Mouse (Mus musculus) neural tube, embryonic 12.5 days (tissue): ENCODE measurements at regions not wholly inside any gene's neighbourhood (a gene's known extent, or its start where the extent isn't known, plus 50 kb on each side); places are given as distances from the start of the nearest gene placed in this dataset.

ENCODE experiments used
- ATAC-seq: fragments of 200-750 bp; cut with Nextera tagmentation; 2 replicates; pipeline ENCODE4 v1.8.0; 2017; ENCODE audit warnings: low read depth, mild to moderate bottlenecking, moderate TSS enrichment, moderate library complexity; ENCODE audit not compliant: low FRiP score
- H3K27ac ChIP-seq: fragments of 300-500 bp; sonication (generic); 2 replicates; pipeline ENCODE4 v1.5.1; 2016
- H3K27me3 ChIP-seq: fragments of 300-500 bp; sonication (generic); replicated peaks from 2 replicates; pipeline ENCODE4 v1.6.1; 2016; ENCODE audit warnings: mild to moderate bottlenecking
- H3K36me3 ChIP-seq: fragments of 300-500 bp; sonication (generic); 2 replicates; pipeline ENCODE4 v1.6.1; 2016; ENCODE audit warnings: mild to moderate bottlenecking
- H3K4me1 ChIP-seq: fragments of 300-500 bp; sonication (generic); 2 replicates; pipeline ENCODE4 v1.6.1; 2016
- H3K4me2 ChIP-seq: fragments of 300-500 bp; sonication (generic); replicated peaks from 2 replicates; pipeline ENCODE4 v1.6.1; 2016; ENCODE audit warnings: mild to moderate bottlenecking
- H3K4me3 ChIP-seq: fragments of 300-500 bp; sonication (generic); 2 replicates; pipeline ENCODE4 v1.5.1; 2016
- H3K9ac ChIP-seq: fragments of 300-500 bp; sonication (generic); 2 replicates; pipeline ENCODE4 v1.6.1; 2016; ENCODE audit warnings: mild to moderate bottlenecking
- H3K9me3 ChIP-seq: fragments of 300-500 bp; sonication (generic); 2 replicates; pipeline ENCODE4 v1.6.1; 2016; ENCODE audit warnings: mild to moderate bottlenecking
- whole genome bisulfite sequencing: fragments of 180-500 bp; shearing (Covaris S2); methylation state at CpG from one replicate; pipeline ENCODE4 v1.1.7; 2016; 5-methylcytosine and 5-hydroxymethylcytosine counted together

DNA sequence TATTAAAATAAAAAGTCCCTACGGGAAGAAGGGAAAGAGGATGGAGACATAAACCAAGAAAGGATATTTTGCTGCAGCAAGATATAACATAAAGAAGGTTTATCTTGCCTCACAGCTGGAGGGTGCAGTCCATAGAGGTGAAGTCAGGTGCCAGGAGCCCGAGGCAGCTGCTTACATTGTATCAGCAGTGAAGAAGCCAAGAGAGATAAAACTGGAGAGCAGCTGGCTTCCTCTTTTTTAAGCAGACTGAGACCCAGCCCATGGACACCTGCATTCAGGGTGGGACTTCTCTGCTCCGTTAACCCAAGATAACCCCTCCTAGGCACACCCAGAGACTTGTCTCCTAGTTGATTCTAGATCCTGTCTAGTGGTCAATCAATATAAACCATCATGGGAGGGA, 147.6 kb downstream of the Ttc8 start:
- ATAC-seq = no peak
- H3K4me3 ChIP-seq = no peak overlapping the region
- no peaks in the 10 kb centered on the region for H3K27me3 ChIP-seq
- no peak overlapping the region for H3K9ac ChIP-seq
- no peak overlapping the region for H3K4me2 ChIP-seq
- H3K9me3 ChIP-seq = no peaks in the 10 kb centered on the region
- WGBS = 84% methylated on average over 3 of the region's 3 CpGs
- H3K4me1 ChIP-seq = no peaks in the 10 kb centered on the region
- H3K27ac ChIP-seq = no peak overlapping the region
- no peaks in the 10 kb centered on the region for H3K36me3 ChIP-seq

DNA sequence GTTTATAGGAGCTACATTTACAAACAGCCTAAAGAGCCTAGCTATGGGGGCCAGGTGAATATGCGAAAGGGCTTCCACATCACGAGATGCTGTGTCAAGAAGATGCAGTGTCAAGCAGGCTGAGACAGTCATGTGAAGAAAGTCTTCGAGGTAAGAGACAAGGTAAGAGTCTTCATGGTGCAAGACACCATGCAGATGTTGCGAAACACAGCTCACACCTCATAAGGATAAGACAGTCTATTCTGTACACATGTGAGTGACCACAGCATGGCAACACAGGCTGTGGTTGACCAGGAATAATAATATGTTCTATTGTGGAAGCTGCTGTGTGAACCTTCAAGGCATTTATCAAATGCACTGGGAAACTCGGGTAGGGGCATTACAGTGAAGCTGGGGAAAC, 153.4 kb downstream of the Ttc8 start:
- Histone ChIP-seq H3K4me1 (no peaks in the 10 kb centered on the region), H3K36me3 (no peaks in the 10 kb centered on the region), H3K27me3 (no peaks in the 10 kb centered on the region), H3K4me3 (no peak overlapping the region), H3K27ac (no peak overlapping the region), H3K9me3 (no peaks in the 10 kb centered on the region), H3K9ac (no peak overlapping the region), H3K4me2 (no peak overlapping the region)
- WGBS = 88% methylated on average over 5 of the region's 5 CpGs
- ATAC-seq = no peak

DNA sequence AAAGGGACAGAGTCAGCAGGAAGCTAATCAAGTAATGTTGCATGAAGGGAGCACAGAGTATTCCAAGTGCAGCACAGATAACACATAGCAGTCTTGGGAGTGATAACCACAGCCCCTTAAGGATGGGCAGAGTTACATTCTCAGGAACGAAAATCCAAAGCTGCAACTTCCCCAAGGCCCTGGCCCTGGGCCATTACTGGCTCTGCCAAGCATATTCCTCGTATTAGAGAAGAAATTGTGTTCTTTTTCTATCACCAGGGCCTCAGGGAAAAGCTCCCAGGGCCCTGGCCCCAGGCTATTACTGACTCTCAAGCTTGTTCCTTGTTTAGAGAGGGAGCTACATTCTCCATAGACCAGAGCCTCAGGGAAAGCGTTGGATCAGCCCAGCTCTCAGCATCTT, 157.0 kb downstream of the Ttc8 start:
- Histone ChIP-seq H3K9ac (no peak overlapping the region), H3K27me3 (no peaks in the 10 kb centered on the region), H3K4me2 (no peak overlapping the region), H3K9me3 (no peaks in the 10 kb centered on the region), H3K4me3 (no peak overlapping the region), H3K27ac (no peak overlapping the region), H3K4me1 (no peaks in the 10 kb centered on the region), H3K36me3 (no peaks in the 10 kb centered on the region)
- ATAC-seq = no peak
- 77% methylated on average over 3 of the region's 3 CpGs for WGBS

DNA sequence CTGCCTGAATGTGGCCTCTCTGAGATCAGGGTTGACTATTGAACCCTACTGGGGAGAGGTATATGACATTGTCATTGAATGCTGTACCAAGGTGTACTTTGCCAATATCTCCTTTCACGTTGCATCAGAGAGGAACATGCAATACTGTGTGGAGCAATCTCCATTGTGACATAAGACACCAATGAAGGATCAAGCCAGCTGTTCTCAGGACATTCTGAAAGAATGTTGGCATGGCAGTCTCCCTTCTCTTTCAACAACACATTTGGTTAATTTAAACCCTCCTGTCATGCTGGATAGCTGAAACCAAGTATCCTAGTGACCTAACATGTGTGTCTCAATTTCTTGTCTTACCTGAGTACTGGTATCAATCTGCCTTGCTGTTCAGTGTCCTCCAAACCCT, 159.5 kb downstream of the Ttc8 start:
- H3K4me3 ChIP-seq = no peak overlapping the region
- no peaks in the 10 kb centered on the region for H3K9me3 ChIP-seq
- 83% methylated on average over 1 of the region's 1 CpGs for WGBS
- ATAC-seq = no peak
- no peak overlapping the region for H3K4me2 ChIP-seq
- no peak overlapping the region for H3K27ac ChIP-seq
- no peaks in the 10 kb centered on the region for H3K27me3 ChIP-seq
- no peaks in the 10 kb centered on the region for H3K36me3 ChIP-seq
- H3K9ac ChIP-seq = no peak overlapping the region
- H3K4me1 ChIP-seq = peaks cover 5% of the 10 kb centered on the region

DNA sequence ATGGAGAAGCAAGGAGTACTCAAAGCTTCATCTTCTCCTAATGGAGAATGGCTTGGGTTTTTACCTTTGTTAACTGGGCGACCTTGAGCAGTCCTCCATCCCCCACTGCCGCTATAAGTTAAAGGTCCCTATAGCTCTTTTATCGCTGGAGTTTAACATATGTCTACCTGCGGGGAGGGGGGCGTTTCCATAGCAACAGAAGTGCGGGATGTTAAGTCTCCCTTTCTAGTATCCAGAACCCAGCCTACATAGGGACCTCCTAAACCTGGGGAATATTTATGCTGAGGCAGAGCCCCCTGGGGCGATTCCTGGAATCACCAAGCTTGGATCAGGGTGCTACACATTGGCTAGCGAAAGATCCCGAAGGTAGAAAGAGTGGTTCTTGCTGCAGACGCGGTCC, 163.2 kb downstream of the Ttc8 start:
- Histone ChIP-seq H3K4me2 (no peak overlapping the region; the same call in 1 of the 2 replicates), H3K4me3 (no peak overlapping the region), H3K4me1 (peaks cover 16% of the 10 kb centered on the region), H3K27ac (no peak overlapping the region), H3K36me3 (no peaks in the 10 kb centered on the region), H3K27me3 (no peaks in the 10 kb centered on the region), H3K9me3 (no peaks in the 10 kb centered on the region), H3K9ac (no peak overlapping the region)
- ATAC-seq = peak; percentile 45; the same call in 1 of the 2 replicates
- 42% methylated on average over 11 of the region's 11 CpGs for WGBS

DNA sequence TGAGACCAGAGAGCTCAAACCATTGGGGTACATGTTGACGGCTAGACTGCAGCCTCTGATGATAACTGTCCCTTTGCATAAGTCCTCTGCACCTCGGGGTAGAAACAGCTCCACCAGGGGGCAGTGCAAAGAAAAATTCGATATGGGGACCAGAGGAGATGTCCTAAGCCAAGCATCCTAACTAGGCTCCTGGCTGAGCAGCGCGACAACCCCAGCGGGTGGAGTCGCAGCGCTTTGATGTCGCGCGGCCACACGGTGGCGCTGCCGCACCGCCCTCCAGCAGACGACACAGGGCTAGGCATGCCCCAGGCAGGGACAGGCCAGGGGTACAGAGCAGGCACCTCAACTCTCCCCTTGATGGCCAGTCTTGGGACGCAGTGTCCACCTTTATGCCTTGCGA, 163.8 kb downstream of the Ttc8 start:
- H3K4me1 ChIP-seq = peaks cover 16% of the 10 kb centered on the region
- H3K27me3 ChIP-seq = no peaks in the 10 kb centered on the region
- H3K4me3 ChIP-seq = no peak overlapping the region
- no peaks in the 10 kb centered on the region for H3K9me3 ChIP-seq
- ATAC-seq = peak; percentile 90
- H3K27ac ChIP-seq = no peak overlapping the region
- no peak overlapping the region; the same call in 1 of the 2 replicates for H3K4me2 ChIP-seq
- no peaks in the 10 kb centered on the region for H3K36me3 ChIP-seq
- no peak overlapping the region for H3K9ac ChIP-seq
- 3% methylated on average over 18 of the region's 18 CpGs for WGBS

DNA sequence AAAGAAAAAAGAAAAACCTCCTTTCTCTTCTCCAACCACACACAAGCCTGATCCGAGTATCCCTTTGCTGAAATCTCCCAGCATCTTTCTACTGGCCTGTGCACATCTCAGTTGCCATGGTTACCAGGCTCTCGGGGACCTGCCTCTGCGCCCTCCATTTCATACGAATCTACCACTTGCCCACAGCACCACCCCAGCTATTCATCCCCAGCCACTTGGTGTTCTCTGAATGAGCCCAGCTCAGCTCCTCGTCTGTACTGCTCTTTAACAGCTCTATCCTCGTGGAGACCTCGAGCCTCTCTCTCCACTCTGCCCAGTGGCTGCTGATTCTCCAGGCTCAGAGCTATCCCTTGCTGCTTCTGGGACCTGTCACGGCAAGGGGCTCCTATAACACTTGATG, 166.9 kb downstream of the Ttc8 start:
- Histone ChIP-seq H3K27me3 (no peaks in the 10 kb centered on the region), H3K4me1 (peaks cover 16% of the 10 kb centered on the region), H3K9ac (no peak overlapping the region), H3K27ac (no peak overlapping the region), H3K4me2 (peak overlapping the region; percentile 24), H3K4me3 (no peak overlapping the region), H3K36me3 (no peaks in the 10 kb centered on the region), H3K9me3 (no peaks in the 10 kb centered on the region)
- WGBS = 20% methylated on average over 8 of the region's 8 CpGs
- peak; percentile 55 for ATAC-seq

DNA sequence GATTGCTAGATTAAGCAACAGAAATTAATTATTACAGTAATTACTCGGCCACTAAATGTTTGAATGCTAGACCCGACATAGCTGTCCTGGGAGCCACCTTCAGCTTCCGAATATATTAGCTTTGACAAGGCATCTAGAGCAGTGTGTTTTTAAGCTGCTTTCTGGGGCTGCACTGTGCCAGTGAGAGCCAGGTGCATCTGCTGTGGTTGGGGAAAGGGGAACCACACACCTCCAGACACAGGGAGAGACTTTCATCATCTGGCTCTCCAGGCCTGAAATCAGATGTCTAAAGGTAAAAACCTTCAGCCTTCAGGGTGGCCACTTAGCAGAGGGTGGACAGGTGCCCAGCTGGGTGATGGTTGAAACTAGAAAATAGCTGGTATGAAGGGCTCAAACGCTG, 171.4 kb downstream of the Ttc8 start:
- H3K27me3 ChIP-seq = no peaks in the 10 kb centered on the region
- WGBS = 73% methylated on average over 4 of the region's 4 CpGs
- no peaks in the 10 kb centered on the region for H3K9me3 ChIP-seq
- H3K9ac ChIP-seq = no peak overlapping the region
- no peak for ATAC-seq
- H3K27ac ChIP-seq = no peak overlapping the region
- no peak overlapping the region for H3K4me2 ChIP-seq
- H3K4me1 ChIP-seq = peaks cover 8% of the 10 kb centered on the region
- H3K4me3 ChIP-seq = no peak overlapping the region
- H3K36me3 ChIP-seq = no peaks in the 10 kb centered on the region

DNA sequence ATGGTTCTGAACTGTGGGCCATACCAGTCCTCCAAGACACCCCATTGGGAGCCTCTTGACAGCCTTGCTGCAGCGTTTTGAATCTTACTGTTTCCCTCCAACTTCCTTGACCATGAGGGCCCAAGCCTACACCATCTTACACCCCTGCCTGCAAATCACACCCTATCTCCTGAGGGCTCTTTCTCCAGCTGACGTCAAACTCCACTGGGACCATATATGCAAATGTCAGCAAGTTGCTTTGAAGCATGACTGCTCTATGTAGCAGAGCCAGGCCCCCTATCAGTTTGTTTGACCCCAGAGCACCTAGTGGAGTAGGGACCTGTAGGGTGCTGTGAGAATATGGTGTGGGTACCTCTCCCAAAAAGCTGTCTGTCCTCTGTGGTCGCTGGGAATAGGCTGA, 172.8 kb downstream of the Ttc8 start:
- 63% methylated on average over 3 of the region's 3 CpGs for WGBS
- H3K9me3 ChIP-seq = no peaks in the 10 kb centered on the region
- no peaks in the 10 kb centered on the region for H3K27me3 ChIP-seq
- H3K4me1 ChIP-seq = peaks cover 4% of the 10 kb centered on the region; the same call in 1 of the 2 replicates
- H3K9ac ChIP-seq = no peak overlapping the region
- H3K36me3 ChIP-seq = no peaks in the 10 kb centered on the region
- no peak overlapping the region for H3K27ac ChIP-seq
- no peak for ATAC-seq
- H3K4me3 ChIP-seq = no peak overlapping the region
- no peak overlapping the region for H3K4me2 ChIP-seq

DNA sequence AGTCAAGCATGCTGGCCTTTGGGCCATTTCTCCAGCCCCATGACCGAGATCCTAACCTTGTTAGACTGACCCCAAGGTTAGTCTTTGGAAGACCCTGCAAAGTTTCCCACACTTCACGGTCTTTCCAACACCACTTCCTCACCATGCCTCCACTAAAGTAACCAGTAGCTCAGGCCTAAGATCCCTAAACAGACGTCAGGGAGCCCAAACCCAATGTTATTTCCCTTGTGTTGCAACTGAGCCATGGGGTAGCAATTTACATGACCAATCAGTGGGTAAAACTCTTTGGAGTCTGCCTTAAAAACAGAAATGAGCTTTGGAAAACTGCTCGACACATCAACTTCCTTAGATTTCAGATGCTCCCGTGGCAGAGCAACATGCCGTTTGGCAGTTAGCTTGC, 173.6 kb downstream of the Ttc8 start:
- H3K36me3 ChIP-seq = no peaks in the 10 kb centered on the region
- no peak overlapping the region for H3K4me2 ChIP-seq
- H3K9ac ChIP-seq = no peak overlapping the region
- H3K4me3 ChIP-seq = no peak overlapping the region
- WGBS = 85% methylated on average over 6 of the region's 6 CpGs
- peaks cover 4% of the 10 kb centered on the region; the same call in 1 of the 2 replicates for H3K4me1 ChIP-seq
- no peaks in the 10 kb centered on the region for H3K27me3 ChIP-seq
- no peak for ATAC-seq
- H3K27ac ChIP-seq = no peak overlapping the region
- H3K9me3 ChIP-seq = no peaks in the 10 kb centered on the region

DNA sequence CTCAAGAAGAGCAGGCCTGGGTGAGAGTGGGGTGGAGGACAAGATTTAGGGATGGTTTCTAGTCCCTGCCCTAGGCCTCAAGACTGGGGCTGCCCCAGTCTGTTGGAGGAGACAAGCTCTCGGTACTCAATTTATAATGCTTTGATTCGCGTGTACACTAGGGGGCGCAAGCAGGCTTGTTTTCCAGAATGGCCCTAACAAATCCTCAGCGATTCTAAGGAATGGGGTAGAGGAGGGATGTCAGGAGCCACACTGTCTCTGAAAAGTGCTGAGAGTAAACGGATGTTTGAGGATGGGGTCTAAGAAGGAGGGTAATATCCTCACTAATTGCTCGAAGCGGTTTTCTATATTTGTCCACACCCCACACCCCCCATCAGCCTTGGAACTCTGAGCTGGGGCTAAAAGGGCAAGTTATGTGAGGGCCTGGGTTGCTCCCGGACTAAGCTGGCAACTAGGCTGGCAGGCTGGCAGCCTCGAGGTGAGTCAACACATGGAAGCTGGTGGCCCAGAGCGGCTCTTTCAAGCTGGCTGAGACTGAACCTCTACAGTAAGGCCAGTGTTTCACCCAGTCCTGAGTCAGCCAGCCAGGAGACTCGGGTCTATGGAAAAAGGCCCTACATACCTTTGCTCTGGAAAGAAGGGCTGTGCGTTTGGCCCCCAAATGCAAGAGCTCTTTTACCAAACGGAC, 176.7 kb downstream of the Ttc8 start:
- Histone ChIP-seq H3K9ac (no peak overlapping the region), H3K9me3 (no peaks in the 10 kb centered on the region), H3K27ac (no peak overlapping the region), H3K4me3 (no peak overlapping the region), H3K4me1 (peaks cover 4% of the 10 kb centered on the region; the same call in 1 of the 2 replicates), H3K4me2 (no peak overlapping the region), H3K36me3 (no peaks in the 10 kb centered on the region), H3K27me3 (no peaks in the 10 kb centered on the region)
- whole genome bisulfite sequencing = 41% methylated on average over 14 of the region's 14 CpGs
- peak; percentile 75; the same call in 1 of the 2 replicates for ATAC-seq

DNA sequence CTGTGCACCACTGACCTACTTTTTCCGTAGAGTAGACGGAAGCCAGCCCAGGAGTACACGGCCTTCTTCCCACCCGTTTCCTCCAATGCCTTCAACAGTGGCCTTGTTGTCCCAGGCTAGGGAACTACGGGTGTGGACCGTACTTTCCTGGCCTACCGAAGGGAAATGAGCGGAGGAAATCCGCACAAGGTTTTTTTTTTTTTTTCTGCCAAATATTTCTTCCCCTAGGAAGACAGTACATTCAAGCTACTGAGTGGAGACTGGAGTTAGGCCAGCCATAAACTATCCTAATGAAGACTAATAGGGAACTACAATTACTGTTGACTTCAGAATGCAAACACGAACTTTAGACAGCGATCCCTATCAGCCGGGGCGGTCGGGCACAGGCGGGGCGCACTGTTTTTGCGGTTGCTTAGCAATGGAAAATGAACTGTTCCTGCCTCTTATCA, 177.3 kb downstream of the Ttc8 start:
- no peaks in the 10 kb centered on the region for H3K27me3 ChIP-seq
- no peak overlapping the region for H3K9ac ChIP-seq
- WGBS = 88% methylated on average over 17 of the region's 17 CpGs
- H3K4me2 ChIP-seq = no peak overlapping the region
- no peak overlapping the region for H3K27ac ChIP-seq
- H3K4me3 ChIP-seq = no peak overlapping the region
- peaks cover 4% of the 10 kb centered on the region; the same call in 1 of the 2 replicates for H3K4me1 ChIP-seq
- no peaks in the 10 kb centered on the region for H3K9me3 ChIP-seq
- H3K36me3 ChIP-seq = no peaks in the 10 kb centered on the region
- ATAC-seq = 0 out of 2 replicates have a peak, but pooled peaks have one; percentile 13

DNA sequence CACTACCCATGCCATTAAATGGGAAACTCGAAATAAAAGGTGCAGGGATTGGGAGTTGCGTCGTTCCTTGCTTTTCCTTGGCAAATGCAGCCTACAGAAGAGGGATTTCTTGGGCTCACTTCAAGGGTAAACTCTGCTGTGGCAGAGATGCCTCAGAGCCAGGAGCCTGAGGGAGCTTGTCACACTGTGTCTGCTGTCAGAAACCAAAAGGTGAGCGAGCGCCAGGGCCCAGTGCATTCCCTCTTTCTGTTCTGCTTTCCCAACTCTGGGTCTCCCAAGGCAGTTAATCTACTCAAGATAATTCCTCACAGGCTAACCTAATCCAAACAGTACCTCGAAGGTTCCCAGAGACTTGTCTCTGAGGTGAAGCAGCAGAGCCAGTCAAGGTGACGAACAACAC, 179.5 kb downstream of the Ttc8 start:
- no peaks in the 10 kb centered on the region for H3K9me3 ChIP-seq
- no peak overlapping the region for H3K4me2 ChIP-seq
- H3K4me1 ChIP-seq = peaks cover 4% of the 10 kb centered on the region; the same call in 1 of the 2 replicates
- no peaks in the 10 kb centered on the region for H3K27me3 ChIP-seq
- H3K4me3 ChIP-seq = no peak overlapping the region
- no peaks in the 10 kb centered on the region for H3K36me3 ChIP-seq
- no peak overlapping the region for H3K9ac ChIP-seq
- 86% methylated on average over 7 of the region's 7 CpGs for WGBS
- no peak for ATAC-seq
- H3K27ac ChIP-seq = no peak overlapping the region
